Mouse (Mus musculus) ES-Bruce4 (cell line): ENCODE data around the gene Myo1b. TPM values are rescaled to one million over a fixed set of nuclear protein-coding genes. Genes with fewer than 3 reads are reported as not detected.

Source experiments
- H3K27ac ChIP-seq: 2 replicates; pipeline ENCODE4 v1.5.1; 2012; ENCODE audit warnings: low read length, inconsistent platforms; ENCODE audit not compliant: insufficient read depth
- H3K27me3 ChIP-seq: 2 replicates; pipeline ENCODE4 v1.6.1; 2012; ENCODE audit warnings: mild to moderate bottlenecking, low read length, inconsistent platforms; ENCODE audit not compliant: control insufficient read depth, poor library complexity, insufficient read depth, severe bottlenecking
- H3K36me3 ChIP-seq: 2 replicates; pipeline ENCODE4 v1.6.1; 2012; ENCODE audit warnings: inconsistent platforms, mild to moderate bottlenecking, low read length, moderate library complexity; ENCODE audit not compliant: control insufficient read depth, poor library complexity, insufficient read depth, severe bottlenecking
- H3K4me1 ChIP-seq: one replicate; pipeline ENCODE4 v1.8.1; 2011; ENCODE audit warnings: low read length; ENCODE audit not compliant: control insufficient read depth, insufficient read depth
- H3K4me3 ChIP-seq: 2 replicates; pipeline ENCODE4 v1.5.1; 2011; ENCODE audit warnings: low read depth, mild to moderate bottlenecking, low read length
- H3K9ac ChIP-seq: 2 replicates; pipeline ENCODE4 v1.6.1; 2012; ENCODE audit warnings: low read depth, mild to moderate bottlenecking, inconsistent platforms; ENCODE audit not compliant: poor library complexity, severe bottlenecking
- H3K9me3 ChIP-seq: replicated peaks from 2 replicates; pipeline ENCODE4 v1.6.1; 2012; ENCODE audit warnings: mild to moderate bottlenecking, low read length, inconsistent platforms; ENCODE audit not compliant: control insufficient read depth, poor library complexity, insufficient read depth, severe bottlenecking
- CTCF ChIP-seq: IDR thresholded peaks from one replicate; pipeline ENCODE4 v1.8.1; 2011; ENCODE audit warnings: low read depth, low read length
- EP300 ChIP-seq: IDR thresholded peaks from 2 replicates; pipeline ENCODE4 v1.6.1; 2011; ENCODE audit warnings: low read depth, low read length; ENCODE audit not compliant: insufficient read depth
- POLR2A ChIP-seq: IDR thresholded peaks from one replicate; pipeline ENCODE4 v1.8.1; 2011; ENCODE audit warnings: low read length; ENCODE audit not compliant: insufficient read depth
- polyA plus RNA-seq: library from polyadenylated mRNA; stranded (reverse); fragments of >200 nt; gene quantifications from 2 replicates; pipeline ENCODE4 v1.2.4, GENCODE M21; 2011; ENCODE audit warnings: low read depth; ENCODE audit not compliant: missing spikeins, insufficient read depth, insufficient read length

Gene Myo1b
- polyA plus RNA-seq, 1 experiment: 54.4 TPM

GRCm38 (mm10) chr1:51758326-51759109, 157.4 kb downstream of the Myo1b start:
- Histone ChIP-seq H3K4me1 (peaks cover 2% of the 10 kb centered on the region), H3K4me3 (no peak overlapping the region), H3K27ac (peak overlapping the region; percentile 46), H3K9me3 (no peaks in the 10 kb centered on the region), H3K27me3 (no peaks in the 10 kb centered on the region), H3K36me3 (no peaks in the 10 kb centered on the region), H3K9ac (no peak overlapping the region)
- no peak for TF ChIP-seq POLR2A
- TF ChIP-seq CTCF: no peak
- TF ChIP-seq EP300: no peak

- Histone ChIP-seq H3K4me3 (no peak overlapping the region), H3K4me1 (peaks cover 2% of the 10 kb centered on the region), H3K9me3 (no peaks in the 10 kb centered on the region), H3K27ac (no peak overlapping the region), H3K9ac (no peak overlapping the region), H3K27me3 (no peaks in the 10 kb centered on the region), H3K36me3 (no peaks in the 10 kb centered on the region; the same call in 1 of the 2 replicates)
- TF ChIP-seq CTCF: no peak
- TF ChIP-seq POLR2A: no peak
- TF ChIP-seq EP300: no peak
These were observed 162.2 kb downstream of the Myo1b start for GRCm38 (mm10) chr1:51753621-51754020.

GRCm38 (mm10) chr1:51751006-51751405, 164.9 kb downstream of the Myo1b start:
- no peak overlapping the region for H3K4me3 ChIP-seq
- no peak overlapping the region for H3K9ac ChIP-seq
- TF ChIP-seq POLR2A (no peak), CTCF (no peak), EP300 (no peak)
- no peak overlapping the region for H3K27ac ChIP-seq
- no peaks in the 10 kb centered on the region; the same call in 1 of the 2 replicates for H3K36me3 ChIP-seq
- H3K27me3 ChIP-seq: no peaks in the 10 kb centered on the region
- no peaks in the 10 kb centered on the region for H3K9me3 ChIP-seq
- no peaks in the 10 kb centered on the region for H3K4me1 ChIP-seq

GRCm38 (mm10) chr1:51748306-51748705, 167.6 kb downstream of the Myo1b start:
- Histone ChIP-seq H3K36me3 (no peaks in the 10 kb centered on the region; the same call in 1 of the 2 replicates), H3K4me3 (no peak overlapping the region), H3K9me3 (no peaks in the 10 kb centered on the region), H3K27ac (no peak overlapping the region), H3K27me3 (no peaks in the 10 kb centered on the region), H3K4me1 (peaks cover 3% of the 10 kb centered on the region), H3K9ac (no peak overlapping the region)
- TF ChIP-seq CTCF: no peak
- no peak for TF ChIP-seq POLR2A
- TF ChIP-seq EP300: no peak

- Histone ChIP-seq H3K9me3 (no peaks in the 10 kb centered on the region), H3K4me1 (peaks cover 5% of the 10 kb centered on the region), H3K9ac (no peak overlapping the region; the same call in none of the 2 replicates), H3K27me3 (no peaks in the 10 kb centered on the region), H3K4me3 (no peak overlapping the region; the same call in 1 of the 2 replicates), H3K27ac (peak overlapping the region; percentile 89), H3K36me3 (no peaks in the 10 kb centered on the region; the same call in 1 of the 2 replicates)
- TF ChIP-seq POLR2A: no peak
- peak; percentile 76 for TF ChIP-seq EP300
- TF ChIP-seq CTCF: no peak
These were observed 168.4 kb downstream of the Myo1b start for GRCm38 (mm10) chr1:51747494-51747893.

- no peaks in the 10 kb centered on the region; the same call in 1 of the 2 replicates for H3K36me3 ChIP-seq
- TF ChIP-seq EP300 (no peak), POLR2A (no peak), CTCF (no peak)
- H3K9me3 ChIP-seq: no peaks in the 10 kb centered on the region
- peak overlapping the region; percentile 5 for H3K4me3 ChIP-seq
- H3K27me3 ChIP-seq: no peaks in the 10 kb centered on the region
- peak overlapping the region; percentile 1 for H3K27ac ChIP-seq
- peaks cover 5% of the 10 kb centered on the region for H3K4me1 ChIP-seq
- H3K9ac ChIP-seq: peak overlapping the region; percentile 20
These were observed 169.1 kb downstream of the Myo1b start for GRCm38 (mm10) chr1:51746711-51747240.
